Mouse (Mus musculus) small intestine, adult 2 months (tissue): ENCODE results near the gene Kcnt2.

ENCODE experiments used
- CTCF ChIP-seq: fragments of 200-500 bp; IDR thresholded peaks from 2 replicates; pipeline ENCODE4 v1.5.1; 2012; ENCODE audit warnings: low read depth, mild to moderate bottlenecking, control low read depth, inconsistent platforms, low read length, moderate library complexity, mixed read lengths; ENCODE audit not compliant: insufficient replicate concordance, insufficient read length; ENCODE audit errors: extremely low read depth
- POLR2A ChIP-seq: fragments of 200-500 bp; IDR thresholded peaks from 2 replicates; pipeline ENCODE4 v1.6.1; 2012; ENCODE audit warnings: low read depth, mild to moderate bottlenecking, control low read depth, inconsistent platforms, low read length, moderate library complexity

DNA sequence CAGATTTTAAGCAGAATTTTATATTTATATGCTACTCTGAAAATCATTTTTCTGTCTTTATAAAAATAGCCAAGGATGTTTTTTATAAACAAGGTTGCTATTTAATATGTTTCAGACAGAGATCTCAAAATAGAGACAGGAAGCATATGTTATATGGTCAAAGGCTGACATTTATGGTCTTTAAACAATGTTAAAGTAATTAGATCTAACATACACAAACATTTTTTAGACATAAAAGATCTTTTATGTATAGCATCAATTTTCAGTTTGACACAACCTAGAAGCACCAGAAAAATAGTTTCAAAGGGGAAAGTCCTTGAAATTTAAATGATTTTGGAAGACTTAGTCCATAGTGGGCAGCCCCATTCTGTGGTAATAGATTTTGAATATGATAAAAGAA is 379.0 kb downstream of the Kcnt2 start:
- TF ChIP-seq CTCF (no peak), POLR2A (no peak)
